Mouse (Mus musculus) testis, postnatal 10 days (tissue): ENCODE measurements around the gene Dmgdh.

Experiments
- DNase-seq: peaks from one replicate; pipeline ENCODE4 v3.0.0; 2021; ENCODE audit warnings: low spot score

Gene Dmgdh

GRCm38 (mm10) chr13:93772861-93773260 is 98.6 kb downstream of the Dmgdh start:
- no peak for DNase-seq

- DNase-seq, result no peak
Observed at GRCm38 (mm10) chr13:93773704-93774315, 99.6 kb downstream of the Dmgdh start.

DNA sequence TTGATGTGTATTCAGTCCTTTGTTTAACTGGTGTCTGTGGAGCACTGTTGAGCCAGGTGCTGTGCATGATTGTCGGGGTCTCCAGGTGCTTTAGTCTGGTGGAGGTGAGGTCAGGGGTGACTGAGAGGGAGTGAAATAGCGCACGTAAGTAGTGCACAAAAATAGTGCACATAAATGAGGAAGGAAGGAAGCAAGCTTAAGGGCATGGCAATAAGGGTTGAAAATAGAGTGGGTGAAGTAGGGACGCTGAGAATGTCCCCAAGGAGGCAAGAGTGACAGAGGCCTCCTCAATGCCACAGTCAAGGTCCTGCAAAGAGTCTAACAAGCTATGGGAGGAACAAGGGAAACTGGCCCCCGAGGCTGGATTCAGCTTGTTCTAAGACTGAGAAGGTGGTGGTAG is 108.6 kb downstream of the Dmgdh start:
- DNase-seq, result no peak

DNA sequence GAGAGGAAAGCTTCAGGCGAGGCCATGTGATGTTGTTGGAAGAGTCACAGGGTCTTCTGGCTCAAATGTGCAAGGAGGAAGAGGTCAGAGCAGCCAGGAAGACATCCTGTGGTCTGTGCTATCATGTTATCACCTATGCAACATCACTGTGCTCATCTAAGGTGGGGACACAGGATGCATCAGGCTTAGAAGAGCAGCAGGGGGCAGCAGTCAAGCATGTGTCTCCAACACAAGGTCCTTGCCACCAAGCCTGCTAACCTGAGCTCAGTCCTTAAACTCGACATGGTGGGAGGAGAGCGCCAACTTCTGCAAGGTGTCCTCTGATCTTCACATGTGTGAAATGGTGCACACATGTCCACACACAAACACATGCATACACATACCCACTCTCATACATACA is 111.1 kb downstream of the Dmgdh start:
- DNase-seq, result no peak

DNA sequence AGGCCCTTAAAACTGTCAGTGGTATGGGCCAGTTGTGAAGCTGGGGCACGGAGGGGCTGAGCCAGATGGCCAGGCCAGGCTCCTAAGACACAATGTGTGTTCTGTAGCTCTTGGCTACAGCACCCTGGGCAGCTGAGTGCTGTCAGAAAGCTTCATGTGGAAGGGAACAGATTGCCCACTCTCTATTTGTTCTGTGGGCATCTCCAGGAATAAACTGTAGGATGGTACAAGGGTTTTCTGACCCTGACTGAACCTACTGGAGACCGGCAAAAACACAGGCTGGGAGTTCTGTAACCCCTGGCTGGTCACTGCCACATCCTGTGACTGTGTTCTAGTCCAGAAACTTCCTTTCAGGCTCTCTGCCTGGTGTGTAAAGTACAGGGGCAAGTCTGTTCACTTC is 111.8 kb downstream of the Dmgdh start:
- DNase-seq, result no peak

- peak; percentile 42 for DNase-seq
Observed at GRCm38 (mm10) chr13:93787647-93788046, 113.4 kb downstream of the Dmgdh start.

- no peak for DNase-seq
Observed at GRCm38 (mm10) chr13:93792945-93793642, 118.9 kb downstream of the Dmgdh start.

DNA sequence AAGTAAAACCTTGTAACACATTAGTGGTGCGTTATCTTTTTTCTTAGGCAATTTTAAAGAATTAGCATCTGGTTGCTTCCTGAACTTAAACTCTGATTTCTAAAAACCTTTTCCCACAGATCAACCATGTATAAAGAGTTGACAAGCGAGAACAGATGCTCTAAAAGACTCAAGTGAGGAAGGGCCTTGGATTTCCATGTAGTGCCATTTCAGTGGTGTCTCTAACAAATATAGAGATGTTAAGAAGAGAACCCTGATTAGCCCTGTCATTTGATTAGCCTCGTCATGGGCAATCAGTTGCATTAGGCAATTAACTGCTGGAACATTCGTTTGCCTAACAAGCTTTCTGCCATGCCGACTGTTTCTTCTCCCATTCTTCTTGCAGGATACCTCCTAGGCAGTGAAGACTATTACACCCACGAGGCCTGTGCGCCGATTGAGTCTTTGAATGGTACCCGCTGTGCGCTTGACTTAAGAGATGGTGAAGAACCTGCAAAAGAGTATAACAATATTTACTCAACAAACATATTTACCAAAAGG is 119.5 kb downstream of the Dmgdh start:
- no peak for DNase-seq

- no peak for DNase-seq
Observed at GRCm38 (mm10) chr13:93797011-93797600, 122.9 kb downstream of the Dmgdh start.
